Mouse (Mus musculus) myocyte (in vitro differentiated cells): ENCODE results near the gene Vps11. TPM values are rescaled to one million over a fixed set of nuclear protein-coding genes. Genes with fewer than 3 reads are reported as not detected.
A peak's percentile ranks its signal among the peaks of the same experiment; 100 is the strongest.

Source experiments
- H3K27me3 ChIP-seq: one replicate; pipeline ENCODE4 v1.6.1; 2011; ENCODE audit not compliant: control insufficient read depth, insufficient read depth, insufficient read length
- H3K36me3 ChIP-seq: one replicate; pipeline ENCODE4 v1.6.1; 2011; ENCODE audit not compliant: control insufficient read depth, insufficient read depth
- H3K4me2 ChIP-seq: one replicate; pipeline ENCODE4 v1.6.1; 2011; ENCODE audit warnings: low read depth, control low read depth
- H3K4me3 ChIP-seq: one replicate; pipeline ENCODE4 v1.5.1; 2011; ENCODE audit warnings: mild to moderate bottlenecking, control low read depth, moderate library complexity
- H3K79me2 ChIP-seq: one replicate; pipeline ENCODE4 v1.6.1; 2011; ENCODE audit not compliant: control insufficient read depth, insufficient read depth
- H3ac ChIP-seq: one replicate; pipeline ENCODE4 v1.6.1; 2011; ENCODE audit not compliant: control insufficient read depth, insufficient read length
- CEBPB ChIP-seq: IDR thresholded peaks from 2 replicates; pipeline ENCODE4 v1.6.1; 2011; ENCODE audit warnings: mild to moderate bottlenecking, moderate library complexity; ENCODE audit not compliant: poor library complexity, insufficient read depth, severe bottlenecking
- E2F4 ChIP-seq: IDR thresholded peaks from one replicate; pipeline ENCODE4 v1.6.1; 2011; ENCODE audit warnings: mild to moderate bottlenecking, control low read depth, moderate library complexity; ENCODE audit not compliant: insufficient read depth
- MAX ChIP-seq: IDR thresholded peaks from one replicate; pipeline ENCODE4 v1.6.1; 2011; ENCODE audit warnings: low read depth, mild to moderate bottlenecking, control low read depth
- MYOD1 ChIP-seq, 3 experiments: IDR thresholded peaks; one replicate each; pipeline ENCODE4 v1.6.1; 2011; ENCODE audit warnings: control low read depth in 2 of 3, low read depth in 2 of 3, mild to moderate bottlenecking in 2 of 3, moderate library complexity in 1 of 3; ENCODE audit not compliant: insufficient read length in 2 of 3, control insufficient read depth in 1 of 3
- MYOG ChIP-seq, 3 experiments: IDR thresholded peaks; one replicate each; pipeline ENCODE4 v1.6.1; 2011; ENCODE audit warnings: control low read depth in 2 of 3, low read depth in 2 of 3, mild to moderate bottlenecking in 2 of 3; ENCODE audit not compliant: insufficient read length in 2 of 3, control insufficient read depth in 1 of 3, insufficient read depth in 1 of 3
- POLR2A ChIP-seq: IDR thresholded peaks from one replicate; pipeline ENCODE4 v1.6.1; 2011; ENCODE audit warnings: low read depth, mild to moderate bottlenecking, control low read depth, moderate library complexity; ENCODE audit not compliant: insufficient read length
- POLR2AphosphoS2 ChIP-seq: IDR thresholded peaks from one replicate; pipeline ENCODE4 v1.6.1; 2011; ENCODE audit warnings: low read depth, control low read depth; ENCODE audit not compliant: insufficient read length
- REST ChIP-seq: IDR thresholded peaks from one replicate; pipeline ENCODE4 v1.6.1; 2011; ENCODE audit warnings: mild to moderate bottlenecking, control low read depth, moderate library complexity; ENCODE audit not compliant: insufficient read depth, insufficient read length
- SRF ChIP-seq: IDR thresholded peaks from one replicate; pipeline ENCODE4 v1.6.1; 2011; ENCODE audit warnings: low read depth; ENCODE audit not compliant: control insufficient read depth, insufficient read length
- TCF12 ChIP-seq: IDR thresholded peaks from one replicate; pipeline ENCODE4 v1.6.1; 2011; ENCODE audit warnings: mild to moderate bottlenecking, control low read depth; ENCODE audit not compliant: poor library complexity, insufficient read depth, severe bottlenecking
- TCF3 ChIP-seq: IDR thresholded peaks from one replicate; pipeline ENCODE4 v1.6.1; 2011; ENCODE audit warnings: low read depth, control low read depth; ENCODE audit not compliant: insufficient read length
- USF1 ChIP-seq: IDR thresholded peaks from one replicate; pipeline ENCODE4 v1.6.1; 2011; ENCODE audit warnings: low read depth, mild to moderate bottlenecking, control low read depth, moderate library complexity
- polyA plus RNA-seq: library from polyadenylated mRNA; unstranded; fragments of >200 nt; fragmentation: generic; extraction: Trizol; gene quantifications from one replicate; pipeline ENCODE4 v1.2.1, GENCODE M21; 2012; ENCODE audit warnings: missing spikeins

Vps11 gene
- polyA plus RNA-seq, 1 experiment: 26.4 TPM

GRCm38 (mm10) chr9:44398087-44398486 lies 36.6 kb upstream of the Vps11 start:
- TF ChIP-seq SRF (no peak), POLR2AphosphoS2 (no peak), TCF3 (no peak), MYOD1 (IDR thresholded peaks at IDR 0.05; ENCODE audit: control insufficient read depth in 1 of 3, insufficient read length in 2 of 3, low read depth in 2 of 3) (no peak), REST (no peak), USF1 (no peak), MAX (no peak), TCF12 (no peak)
- H3ac ChIP-seq: no peak overlapping the region
- H3K79me2 ChIP-seq: no peaks in the 10 kb centered on the region
- peak overlapping the region; percentile 49 for H3K4me3 ChIP-seq
- H3K36me3 ChIP-seq: peaks cover 9% of the 10 kb centered on the region
- peak overlapping the region; percentile 90 for H3K4me2 ChIP-seq
- no peaks in the 10 kb centered on the region for H3K27me3 ChIP-seq

GRCm38 (mm10) chr9:44396684-44397411 lies 35.4 kb upstream of the Vps11 start, which contains the start of gene Slc37a4:
Slc37a4 (plus strand) TSS chr9:44396852.
- peak within 1 kb of the TSS; percentile 90 for H3K4me2 ChIP-seq
- peaks cover 5% of the 10 kb centered on the region for H3K36me3 ChIP-seq
- H3ac ChIP-seq: peak within 1 kb of the TSS; percentile 60
- TF ChIP-seq SRF (no peak), MAX (no peak), E2F4 (no peak), REST (no peak), MYOD1 (IDR thresholded peaks at IDR 0.05; ENCODE audit: control insufficient read depth in 1 of 3, insufficient read length in 2 of 3, low read depth in 2 of 3) (peak in 1 of 3 experiments; percentile 47), USF1 (peak; percentile 93), POLR2AphosphoS2 (peak; percentile 67), POLR2A (peak; percentile 76)
- no peaks in the 10 kb centered on the region for H3K27me3 ChIP-seq
- H3K4me3 ChIP-seq: peak within 1 kb of the TSS; percentile 49
- H3K79me2 ChIP-seq: no peaks in the 10 kb centered on the region

GRCm38 (mm10) chr9:44391466-44391865 lies 30.0 kb upstream of the Vps11 start:
- TF ChIP-seq MYOG (IDR thresholded peaks at IDR 0.05; ENCODE audit: control insufficient read depth in 1 of 3, insufficient read depth in 1 of 3, insufficient read length in 2 of 3, low read depth in 2 of 3) (no peak), CEBPB (no peak)
- Histone ChIP-seq H3K36me3 (peaks cover 25% of the 10 kb centered on the region), H3K27me3 (no peaks in the 10 kb centered on the region), H3K79me2 (no peaks in the 10 kb centered on the region), H3K4me3 (no peak overlapping the region), H3K4me2 (no peak overlapping the region), H3ac (no peak overlapping the region)

- peaks cover 29% of the 10 kb centered on the region for H3K36me3 ChIP-seq
- no peak overlapping the region for H3K4me3 ChIP-seq
- H3ac ChIP-seq: no peak overlapping the region
- no peak overlapping the region for H3K4me2 ChIP-seq
- TF ChIP-seq MYOG (IDR thresholded peaks at IDR 0.05; ENCODE audit: control insufficient read depth in 1 of 3, insufficient read depth in 1 of 3, insufficient read length in 2 of 3, low read depth in 2 of 3) (no peak), MYOD1 (IDR thresholded peaks at IDR 0.05; ENCODE audit: control insufficient read depth in 1 of 3, insufficient read length in 2 of 3, low read depth in 2 of 3) (no peak), POLR2A (no peak), SRF (no peak), TCF12 (no peak), POLR2AphosphoS2 (no peak), REST (no peak), CEBPB (no peak)
- no peaks in the 10 kb centered on the region for H3K27me3 ChIP-seq
- no peaks in the 10 kb centered on the region for H3K79me2 ChIP-seq
Measured at GRCm38 (mm10) chr9:44389273-44389672, 27.8 kb upstream of the Vps11 start.

- Histone ChIP-seq H3K4me3 (no peak overlapping the region), H3K27me3 (no peaks in the 10 kb centered on the region), H3ac (no peak overlapping the region), H3K36me3 (peaks cover 38% of the 10 kb centered on the region), H3K79me2 (no peaks in the 10 kb centered on the region), H3K4me2 (no peak overlapping the region)
- TF ChIP-seq MAX (no peak), TCF12 (no peak), SRF (no peak), POLR2A (no peak), MYOD1 (IDR thresholded peaks at IDR 0.05; ENCODE audit: control insufficient read depth in 1 of 3, insufficient read length in 2 of 3, low read depth in 2 of 3) (no peak), USF1 (no peak), E2F4 (no peak), POLR2AphosphoS2 (no peak), REST (no peak), TCF3 (no peak), MYOG (IDR thresholded peaks at IDR 0.05; ENCODE audit: control insufficient read depth in 1 of 3, insufficient read depth in 1 of 3, insufficient read length in 2 of 3, low read depth in 2 of 3) (no peak), CEBPB (no peak)
Measured at GRCm38 (mm10) chr9:44387221-44387620, 25.8 kb upstream of the Vps11 start.
